Mouse (Mus musculus) E14TG2a.4 (cell line): ENCODE measurements around the gene Rnf183.
A peak's percentile ranks its signal among the peaks of the same experiment; 100 is the strongest.

ENCODE experiments used
- CTCF ChIP-seq: conservative IDR thresholded peaks from 2 replicates; pipeline ENCODE4 v1.5.1; 2014; ENCODE audit warnings: low read length
- NANOG ChIP-seq: IDR thresholded peaks from 2 replicates; pipeline ENCODE4 v1.6.1; 2014; ENCODE audit warnings: borderline replicate concordance, low read length, mixed read lengths

DNA sequence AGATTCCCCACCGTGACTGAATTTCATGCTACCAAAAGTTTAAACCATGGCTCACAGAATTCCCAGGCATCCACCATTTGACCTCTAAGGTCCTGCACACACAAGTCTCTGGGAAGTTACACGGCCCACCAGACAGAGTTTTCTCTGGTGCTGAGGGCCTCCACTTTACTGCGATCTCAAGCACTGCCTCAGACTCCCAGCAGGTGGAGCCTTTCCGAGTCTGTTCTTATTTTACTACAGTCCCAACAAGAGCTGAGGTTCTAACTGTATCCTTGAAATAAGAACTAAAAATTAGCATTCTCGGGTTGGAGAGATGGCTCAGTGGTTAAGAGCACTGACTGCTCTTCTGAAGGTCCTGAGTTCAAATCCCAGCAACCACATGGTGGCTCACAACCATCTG, 19.9 kb upstream of the Rnf183 start:
- TF ChIP-seq CTCF (peak; percentile 50), NANOG (no peak)
